Mouse (Mus musculus) ES-Bruce4 (cell line): ENCODE measurements around the gene Snap23.

ENCODE experiments used
- CTCF ChIP-seq: IDR thresholded peaks from one replicate; pipeline ENCODE4 v1.8.1; 2011; ENCODE audit warnings: low read depth, low read length
- EP300 ChIP-seq: IDR thresholded peaks from 2 replicates; pipeline ENCODE4 v1.6.1; 2011; ENCODE audit warnings: low read depth, low read length; ENCODE audit not compliant: insufficient read depth
- POLR2A ChIP-seq: IDR thresholded peaks from one replicate; pipeline ENCODE4 v1.8.1; 2011; ENCODE audit warnings: low read length; ENCODE audit not compliant: insufficient read depth

DNA sequence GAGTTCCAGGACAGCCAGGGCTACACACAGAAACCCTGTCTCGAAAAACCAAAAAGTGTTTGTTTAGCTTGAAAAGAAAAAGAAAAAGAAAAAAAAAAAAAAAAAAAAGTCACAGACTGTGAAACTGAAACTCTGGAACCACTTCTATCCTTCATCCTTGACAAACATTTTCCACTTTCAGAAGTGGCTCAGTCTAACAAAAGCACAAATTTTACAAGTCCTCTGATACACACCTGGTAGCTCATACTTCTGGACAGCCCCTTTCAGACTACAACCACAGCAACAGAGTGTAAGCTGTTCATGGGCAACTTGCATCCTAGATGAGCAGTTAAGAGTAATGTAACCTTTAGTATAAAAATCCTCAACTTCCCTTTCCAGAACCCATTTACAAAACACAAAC lies 5.9 kb upstream of the Snap23 start:
- no peak for TF ChIP-seq POLR2A
- no peak for TF ChIP-seq EP300
- TF ChIP-seq CTCF, result no peak
